Mouse (Mus musculus) midbrain, embryonic 13.5 days (tissue): Measurements from ENCODE around the gene Bik. TPM values are rescaled to one million over a fixed set of nuclear protein-coding genes. Genes with fewer than 3 reads are reported as not detected.
A peak's percentile ranks its signal among the peaks of the same experiment; 100 is the strongest.

Source experiments
- ATAC-seq: fragments of 200-750 bp; cut with Nextera tagmentation; 2 replicates; pipeline ENCODE4 v1.8.0; 2017; ENCODE audit warnings: mild to moderate bottlenecking, moderate TSS enrichment, moderate library complexity
- H3K27ac ChIP-seq: fragments of 300-500 bp; sonication (generic); 2 replicates; pipeline ENCODE4 v1.5.1; 2015; ENCODE audit warnings: inconsistent platforms, mild to moderate bottlenecking, moderate library complexity
- H3K27me3 ChIP-seq: fragments of 300-500 bp; sonication (generic); 2 replicates; pipeline ENCODE4 v1.6.1; 2015; ENCODE audit warnings: mild to moderate bottlenecking, inconsistent platforms
- H3K36me3 ChIP-seq: fragments of 300-500 bp; sonication (generic); 2 replicates; pipeline ENCODE4 v1.6.1; 2015; ENCODE audit warnings: mild to moderate bottlenecking, inconsistent platforms
- H3K4me1 ChIP-seq: fragments of 300-500 bp; sonication (generic); replicated peaks from 2 replicates; pipeline ENCODE4 v1.6.1; 2015; ENCODE audit warnings: inconsistent platforms
- H3K4me2 ChIP-seq: fragments of 300-500 bp; sonication (generic); replicated peaks from 2 replicates; pipeline ENCODE4 v1.6.1; 2015; ENCODE audit warnings: moderate library complexity, mild to moderate bottlenecking, inconsistent platforms
- H3K4me3 ChIP-seq: fragments of 300-500 bp; sonication (generic); replicated peaks from 2 replicates; pipeline ENCODE4 v1.5.1; 2015; ENCODE audit warnings: mild to moderate bottlenecking, inconsistent platforms
- H3K9ac ChIP-seq: fragments of 300-500 bp; sonication (generic); replicated peaks from 2 replicates; pipeline ENCODE4 v1.6.1; 2015; ENCODE audit warnings: mild to moderate bottlenecking, inconsistent platforms
- H3K9me3 ChIP-seq: fragments of 300-500 bp; sonication (generic); 2 replicates; pipeline ENCODE4 v1.6.1; 2016; ENCODE audit warnings: mild to moderate bottlenecking, inconsistent platforms
- WGBS: fragments of 180-500 bp; shearing (Covaris S2); methylation state at CpG from one replicate; pipeline ENCODE4 v1.1.7; 2015; 5-methylcytosine and 5-hydroxymethylcytosine counted together
- polyA plus RNA-seq: library from polyadenylated mRNA; unstranded; fragments of >200 nt; fragmentation: Nextera tagmentation; extraction: Ambion mirVana; gene quantifications from 2 replicates; pipeline ENCODE4 v1.2.1, GENCODE M21; 2015

The Bik gene
- polyA plus RNA-seq, 1 experiment from 2014 or later, result 1.2 TPM

DNA sequence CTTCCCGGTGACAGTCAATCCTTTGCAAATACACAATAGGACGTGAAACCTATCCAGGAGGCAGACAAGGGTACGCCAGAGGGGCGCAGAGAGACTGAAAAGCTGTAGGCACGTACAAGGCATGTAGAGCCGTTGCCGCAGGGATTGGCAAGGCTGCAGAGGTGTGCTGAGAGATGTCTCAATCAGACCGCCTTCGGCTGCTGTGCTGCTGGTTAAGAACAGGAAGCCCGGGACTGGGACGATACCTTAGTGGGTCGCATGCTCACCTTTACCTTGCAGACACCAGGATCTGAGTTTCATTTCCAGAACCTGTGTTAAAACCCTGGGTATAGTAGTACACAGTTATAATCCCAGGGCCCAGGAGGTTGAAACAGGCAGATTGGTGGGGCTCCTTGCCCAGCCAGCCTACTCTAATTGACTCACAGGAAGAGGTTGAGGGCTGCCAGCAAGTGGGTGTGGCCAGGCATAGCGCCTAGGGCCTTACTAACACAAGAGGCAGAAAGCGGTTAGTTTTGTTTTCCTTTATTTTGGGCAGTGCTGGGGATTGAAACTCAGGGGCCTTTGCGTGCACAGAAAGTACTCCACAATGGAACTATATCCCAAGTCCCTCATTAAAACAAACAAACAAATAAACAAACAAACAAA lies 36.1 kb downstream of the Bik start:
- ATAC-seq, result peak; percentile 43; the same call in 1 of the 2 replicates

GRCm38 (mm10) chr15:83563327-83563856 lies 36.7 kb downstream of the Bik start, which contains the start of the genes Tspo and Mcat:
Gene Tspo (plus strand): TSS chr15:83563592.
Gene Mcat (minus strand): TSS chr15:83563787.
- Histone ChIP-seq H3K4me3 (peak within 1 kb of the TSS; percentile 37), H3K9ac (peak within 1 kb of the TSS; percentile 54), H3K4me2 (peak within 1 kb of the TSS; percentile 73), H3K9me3 (no peaks in the 10 kb centered on the region), H3K4me1 (peaks cover 21% of the 10 kb centered on the region), H3K27me3 (peaks cover 34% of the 10 kb centered on the region), H3K27ac (no peak within 1 kb of the TSS), H3K36me3 (no peaks in the 10 kb centered on the region)
- under 1% methylated on average over 27 of the region's 28 CpGs for WGBS
- peak; percentile 60; the same call in 1 of the 2 replicates for ATAC-seq

More for the DNA sequence above, 36.1 kb downstream of the Bik start:
- H3K27me3 ChIP-seq, result peaks cover 34% of the 10 kb centered on the region
- WGBS, result 30% methylated on average over 15 of the region's 15 CpGs
- H3K27ac ChIP-seq, result no peak overlapping the region
- no peak overlapping the region for H3K9ac ChIP-seq
- H3K9me3 ChIP-seq, result no peaks in the 10 kb centered on the region
- no peak overlapping the region; the same call in 1 of the 2 replicates for H3K4me3 ChIP-seq
- H3K4me2 ChIP-seq, result peak overlapping the region; percentile 73
- no peaks in the 10 kb centered on the region for H3K36me3 ChIP-seq
- peaks cover 21% of the 10 kb centered on the region for H3K4me1 ChIP-seq

GRCm38 (mm10) chr15:83563857-83564651 lies 37.4 kb downstream of the Bik start:
- peak overlapping the region; percentile 54 for H3K9ac ChIP-seq
- peaks cover 34% of the 10 kb centered on the region for H3K27me3 ChIP-seq
- H3K4me1 ChIP-seq, result peaks cover 21% of the 10 kb centered on the region
- whole genome bisulfite sequencing, result 2% methylated on average over 27 of the region's 27 CpGs
- peak; percentile 40 for ATAC-seq
- H3K36me3 ChIP-seq, result no peaks in the 10 kb centered on the region
- peak overlapping the region; percentile 37 for H3K4me3 ChIP-seq
- H3K27ac ChIP-seq, result no peak overlapping the region
- H3K9me3 ChIP-seq, result no peaks in the 10 kb centered on the region
- peak overlapping the region; percentile 73 for H3K4me2 ChIP-seq

DNA sequence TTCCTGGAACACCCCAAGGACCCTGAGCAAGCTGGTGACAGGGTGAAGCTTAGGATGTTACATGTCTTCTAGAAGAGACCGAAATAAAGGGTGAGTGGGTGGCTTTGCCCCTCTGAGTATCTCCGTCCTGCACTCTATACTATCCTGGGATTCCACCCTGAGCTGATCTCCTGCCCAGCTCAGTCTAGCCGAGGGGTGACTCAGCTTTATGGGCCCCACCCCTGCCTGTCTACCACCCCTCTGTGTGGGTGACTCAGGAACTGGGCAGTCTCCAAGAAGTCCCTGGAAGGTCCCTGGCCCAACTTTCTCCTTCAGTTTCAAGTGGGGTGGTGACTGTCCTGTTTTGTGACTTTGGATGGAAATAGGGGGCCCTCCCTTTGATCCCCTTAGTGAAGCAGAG lies 38.8 kb downstream of the Bik start:
- H3K27ac ChIP-seq, result no peak overlapping the region
- peaks cover 21% of the 10 kb centered on the region for H3K4me1 ChIP-seq
- ATAC-seq, result no peak
- no peak overlapping the region for H3K4me3 ChIP-seq
- no peaks in the 10 kb centered on the region for H3K9me3 ChIP-seq
- no peaks in the 10 kb centered on the region for H3K36me3 ChIP-seq
- H3K27me3 ChIP-seq, result peaks cover 34% of the 10 kb centered on the region
- H3K9ac ChIP-seq, result no peak overlapping the region
- no peak overlapping the region for H3K4me2 ChIP-seq
- WGBS, result 88% methylated on average over 3 of the region's 3 CpGs

- 76% methylated on average over 5 of the region's 5 CpGs for WGBS
- Histone ChIP-seq H3K4me3 (no peak overlapping the region), H3K36me3 (no peaks in the 10 kb centered on the region), H3K4me2 (no peak overlapping the region), H3K27ac (no peak overlapping the region), H3K4me1 (peaks cover 21% of the 10 kb centered on the region), H3K9ac (no peak overlapping the region), H3K27me3 (peaks cover 34% of the 10 kb centered on the region), H3K9me3 (no peaks in the 10 kb centered on the region)
- ATAC-seq, result no peak
These were observed 39.3 kb downstream of the Bik start for GRCm38 (mm10) chr15:83566006-83566405.

GRCm38 (mm10) chr15:83567728-83568127 lies 41.1 kb downstream of the Bik start:
- Histone ChIP-seq H3K4me2 (no peak overlapping the region), H3K27me3 (peaks cover 26% of the 10 kb centered on the region), H3K36me3 (no peaks in the 10 kb centered on the region), H3K9ac (no peak overlapping the region), H3K9me3 (no peaks in the 10 kb centered on the region), H3K4me3 (no peak overlapping the region), H3K27ac (no peak overlapping the region), H3K4me1 (peaks cover 19% of the 10 kb centered on the region)
- no peak for ATAC-seq
- WGBS, result 86% methylated on average over 3 of the region's 3 CpGs

DNA sequence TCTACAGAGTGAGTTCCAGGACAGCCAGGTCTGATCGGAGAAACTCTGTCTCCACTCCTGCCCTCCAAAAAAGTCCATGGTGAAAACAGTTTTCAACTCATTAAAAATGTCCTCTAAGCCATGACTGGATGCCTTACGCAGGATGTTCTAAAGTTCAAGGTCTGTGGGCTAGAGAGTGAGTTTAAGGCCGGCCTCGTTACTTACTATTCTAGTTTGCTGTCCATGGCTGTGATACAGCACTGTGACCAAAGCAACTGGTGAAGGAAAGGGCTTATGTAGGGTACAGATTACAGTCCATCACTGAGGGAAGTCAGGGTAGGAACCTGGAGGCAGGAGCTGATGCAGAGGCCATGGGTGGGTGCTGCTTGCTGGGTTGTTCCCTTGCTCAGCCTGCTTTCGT lies 41.9 kb downstream of the Bik start:
- Histone ChIP-seq H3K27me3 (peaks cover 18% of the 10 kb centered on the region; the same call in 1 of the 2 replicates), H3K4me3 (no peak overlapping the region), H3K27ac (no peak overlapping the region), H3K9me3 (no peaks in the 10 kb centered on the region), H3K36me3 (no peaks in the 10 kb centered on the region), H3K4me1 (peaks cover 11% of the 10 kb centered on the region), H3K9ac (no peak overlapping the region), H3K4me2 (no peak overlapping the region)
- WGBS, result 91% methylated on average over 5 of the region's 5 CpGs
- no peak for ATAC-seq

DNA sequence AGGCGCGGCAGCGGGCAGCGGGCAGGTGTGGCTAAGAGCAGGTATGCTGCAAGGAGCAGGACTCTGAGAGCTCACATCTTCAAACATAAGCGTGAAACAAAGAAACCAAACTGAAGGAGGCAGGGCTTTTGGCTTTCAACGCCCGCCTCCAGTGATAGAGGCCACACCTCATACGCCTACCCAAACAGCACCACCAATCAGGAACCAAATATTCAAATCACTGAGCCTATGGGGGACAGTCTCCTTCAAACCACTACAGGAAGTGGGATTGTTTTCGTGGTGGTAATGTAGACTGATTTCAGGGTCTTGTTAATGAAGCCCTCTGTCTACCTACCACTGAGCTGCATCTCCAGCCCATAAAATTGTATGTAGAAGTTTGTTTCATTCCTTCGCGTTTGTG lies 43.0 kb downstream of the Bik start:
- WGBS, result 57% methylated on average over 11 of the region's 11 CpGs
- no peak overlapping the region for H3K4me2 ChIP-seq
- no peak overlapping the region for H3K4me3 ChIP-seq
- H3K4me1 ChIP-seq, result no peaks in the 10 kb centered on the region
- no peak overlapping the region for H3K27ac ChIP-seq
- no peak overlapping the region for H3K9ac ChIP-seq
- H3K27me3 ChIP-seq, result peaks cover 8% of the 10 kb centered on the region; the same call in 1 of the 2 replicates
- no peaks in the 10 kb centered on the region for H3K9me3 ChIP-seq
- peaks cover 4% of the 10 kb centered on the region for H3K36me3 ChIP-seq
- ATAC-seq, result no peak

GRCm38 (mm10) chr15:83570641-83571040 lies 44.0 kb downstream of the Bik start:
- WGBS, result 68% methylated on average over 2 of the region's 2 CpGs

DNA sequence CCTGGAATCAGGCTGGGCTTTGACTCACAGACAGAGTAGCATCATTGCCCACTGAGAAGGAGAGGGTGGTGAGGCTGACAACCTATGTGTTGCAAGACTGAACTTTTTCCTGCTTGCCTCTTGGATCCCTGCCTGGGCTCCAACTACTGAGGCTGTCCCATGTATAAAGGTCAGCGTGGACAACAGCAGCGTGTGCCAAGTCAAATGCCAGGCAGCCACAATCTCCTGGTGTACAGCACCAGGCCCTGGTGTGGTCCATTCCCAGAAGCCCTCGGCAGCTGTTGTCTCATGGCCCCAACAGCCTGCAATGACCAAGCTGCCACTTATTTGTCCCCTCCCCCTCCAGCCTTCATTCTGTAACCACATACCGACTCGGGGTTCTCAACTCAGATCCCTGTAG lies 45.0 kb downstream of the Bik start:
- H3K9me3 ChIP-seq, result no peaks in the 10 kb centered on the region
- no peak for ATAC-seq

More at GRCm38 (mm10) chr15:83570641-83571040, 44.0 kb downstream of the Bik start:
- peaks cover 14% of the 10 kb centered on the region for H3K36me3 ChIP-seq
- H3K4me2 ChIP-seq, result no peak overlapping the region
- H3K4me1 ChIP-seq, result no peaks in the 10 kb centered on the region
- H3K27ac ChIP-seq, result no peak overlapping the region
- no peak overlapping the region for H3K4me3 ChIP-seq
- ATAC-seq, result no peak
- no peaks in the 10 kb centered on the region for H3K27me3 ChIP-seq
- H3K9ac ChIP-seq, result no peak overlapping the region
- no peaks in the 10 kb centered on the region for H3K9me3 ChIP-seq

DNA sequence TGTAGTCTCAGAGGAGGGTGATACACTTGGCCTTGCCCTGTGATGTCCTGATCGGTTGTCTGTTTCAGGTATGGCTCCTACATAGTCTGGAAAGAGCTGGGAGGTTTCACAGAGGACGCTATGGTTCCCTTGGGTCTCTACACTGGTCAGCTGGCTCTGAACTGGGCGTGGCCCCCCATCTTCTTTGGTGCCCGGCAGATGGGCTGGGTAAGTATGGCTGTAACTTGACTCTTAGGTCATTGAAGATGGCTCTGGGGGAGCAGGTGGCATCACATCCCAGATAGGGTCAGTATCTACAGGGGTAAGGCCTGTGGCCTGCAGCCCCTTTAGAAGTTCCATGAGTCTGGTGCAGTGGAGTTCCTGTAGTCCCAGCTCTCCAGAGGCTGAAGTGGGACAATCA lies 45.5 kb downstream of the Bik start:
- Histone ChIP-seq H3K4me3 (no peak overlapping the region), H3K27me3 (no peaks in the 10 kb centered on the region), H3K36me3 (peaks cover 29% of the 10 kb centered on the region), H3K27ac (no peak overlapping the region), H3K9me3 (no peaks in the 10 kb centered on the region), H3K4me1 (no peaks in the 10 kb centered on the region), H3K4me2 (no peak overlapping the region), H3K9ac (no peak overlapping the region)
- ATAC-seq, result peak; percentile 22; the same call in 1 of the 2 replicates
- 89% methylated on average over 4 of the region's 4 CpGs for WGBS

More for the DNA sequence above, 45.0 kb downstream of the Bik start:
- H3K4me1 ChIP-seq, result no peaks in the 10 kb centered on the region
- no peak overlapping the region for H3K9ac ChIP-seq
- no peak overlapping the region for H3K4me2 ChIP-seq
- no peak overlapping the region for H3K27ac ChIP-seq
- H3K36me3 ChIP-seq, result peaks cover 24% of the 10 kb centered on the region
- H3K27me3 ChIP-seq, result no peaks in the 10 kb centered on the region
- 93% methylated on average over 5 of the region's 5 CpGs for WGBS
- H3K4me3 ChIP-seq, result no peak overlapping the region

DNA sequence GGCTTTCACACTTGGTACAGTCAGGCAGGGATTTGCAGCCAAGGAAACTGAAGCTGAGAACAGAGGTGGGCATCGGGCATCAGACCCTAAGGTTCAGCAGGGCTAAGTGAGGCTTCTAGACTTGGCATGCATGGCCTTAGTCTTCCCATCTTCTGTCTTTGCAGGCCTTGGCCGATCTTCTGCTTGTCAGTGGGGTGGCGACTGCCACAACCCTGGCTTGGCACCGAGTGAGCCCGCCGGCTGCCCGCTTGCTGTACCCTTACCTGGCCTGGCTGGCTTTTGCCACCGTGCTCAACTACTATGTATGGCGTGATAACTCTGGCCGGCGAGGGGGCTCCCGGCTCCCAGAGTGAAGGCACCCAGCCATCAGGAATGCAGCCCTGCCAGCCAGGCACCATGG lies 46.9 kb downstream of the Bik start:
- Histone ChIP-seq H3K36me3 (peaks cover 44% of the 10 kb centered on the region), H3K4me3 (no peak overlapping the region), H3K27ac (no peak overlapping the region), H3K27me3 (no peaks in the 10 kb centered on the region), H3K9ac (no peak overlapping the region), H3K4me1 (no peaks in the 10 kb centered on the region), H3K4me2 (no peak overlapping the region), H3K9me3 (no peaks in the 10 kb centered on the region)
- 96% methylated on average over 12 of the region's 12 CpGs for WGBS
- no peak for ATAC-seq
